Mouse (Mus musculus) heart, postnatal 0 days (tissue): ENCODE data around the gene Anpep. TPM values are rescaled to one million over a fixed set of nuclear protein-coding genes. Genes with fewer than 3 reads are reported as not detected.

Experiments used
- ATAC-seq: fragments of 200-750 bp; cut with Nextera tagmentation; 2 replicates; pipeline ENCODE4 v1.8.0; 2017; ENCODE audit warnings: low read depth, moderate number of reproducible peaks, moderate library complexity; ENCODE audit not compliant: insufficient read depth
- DNase-seq: peaks from one replicate; pipeline ENCODE4 v3.0.0-alpha.2; 2016; ENCODE audit warnings: low spot score
- H3K27ac ChIP-seq: fragments of 300-500 bp; sonication (generic); 2 replicates; pipeline ENCODE4 v1.5.1; 2014; ENCODE audit warnings: low read depth, mild to moderate bottlenecking
- H3K27me3 ChIP-seq: fragments of 300-500 bp; sonication (generic); 2 replicates; pipeline ENCODE4 v1.6.1; 2014; ENCODE audit warnings: low read length, mixed read lengths; ENCODE audit not compliant: control insufficient read depth, insufficient read depth
- H3K36me3 ChIP-seq: fragments of 300-500 bp; sonication (generic); replicated peaks from 2 replicates; pipeline ENCODE4 v1.6.1; 2014; ENCODE audit warnings: low read length, mixed read lengths; ENCODE audit not compliant: control insufficient read depth, insufficient read depth
- H3K4me1 ChIP-seq: fragments of 300-500 bp; sonication (generic); 2 replicates; pipeline ENCODE4 v1.6.1; 2014; ENCODE audit warnings: antibody characterized with exemption; ENCODE audit not compliant: control insufficient read depth, insufficient read depth
- H3K4me2 ChIP-seq: fragments of 300-500 bp; sonication (generic); 2 replicates; pipeline ENCODE4 v1.6.1; 2014; ENCODE audit warnings: low read depth, mild to moderate bottlenecking, low read length, moderate library complexity
- H3K4me3 ChIP-seq: fragments of 300-500 bp; sonication (generic); 2 replicates; pipeline ENCODE4 v1.5.1; 2014; ENCODE audit warnings: low read depth, low read length
- H3K9ac ChIP-seq: fragments of 300-500 bp; sonication (generic); replicated peaks from 2 replicates; pipeline ENCODE4 v1.6.1; 2014; ENCODE audit warnings: low read depth, low read length, mixed read lengths
- H3K9me3 ChIP-seq: fragments of 300-500 bp; sonication (generic); replicated peaks from 2 replicates; pipeline ENCODE4 v1.6.1; 2016; ENCODE audit warnings: low read length; ENCODE audit not compliant: control insufficient read depth
- CTCF ChIP-seq: IDR thresholded peaks from 2 replicates; pipeline ENCODE4 v1.5.1; 2016; ENCODE audit warnings: antibody characterized with exemption, control low read depth, low read depth
- EP300 ChIP-seq: IDR thresholded peaks from 2 replicates; pipeline ENCODE4 v1.6.1; 2016; ENCODE audit warnings: antibody characterized with exemption, low read depth
- WGBS: fragments of 180-500 bp; shearing (Covaris S2); extraction: QIAGEN DNeasy Blood & Tissue Kit; methylation state at CpG from one replicate; pipeline ENCODE4 v1.1.7; 2014; 5-methylcytosine and 5-hydroxymethylcytosine counted together
- polyA plus RNA-seq: library from polyadenylated mRNA; unstranded; fragments of >200 nt; fragmentation: Nextera tagmentation; extraction: Ambion mirVana; gene quantifications from 2 replicates; pipeline ENCODE4 v1.2.1, GENCODE M21; 2015
- total RNA-seq: library from RNA; depleted of rRNA; stranded (reverse); fragments of >200 nt; gene quantifications from 2 replicates; pipeline ENCODE4 v1.2.3, GENCODE M21; 2014; ENCODE audit warnings: low replicate concordance

The Anpep gene
- total and polyA plus RNA-seq, 2 experiments from 2014 or later = 6.9 to 15.6 TPM

DNA sequence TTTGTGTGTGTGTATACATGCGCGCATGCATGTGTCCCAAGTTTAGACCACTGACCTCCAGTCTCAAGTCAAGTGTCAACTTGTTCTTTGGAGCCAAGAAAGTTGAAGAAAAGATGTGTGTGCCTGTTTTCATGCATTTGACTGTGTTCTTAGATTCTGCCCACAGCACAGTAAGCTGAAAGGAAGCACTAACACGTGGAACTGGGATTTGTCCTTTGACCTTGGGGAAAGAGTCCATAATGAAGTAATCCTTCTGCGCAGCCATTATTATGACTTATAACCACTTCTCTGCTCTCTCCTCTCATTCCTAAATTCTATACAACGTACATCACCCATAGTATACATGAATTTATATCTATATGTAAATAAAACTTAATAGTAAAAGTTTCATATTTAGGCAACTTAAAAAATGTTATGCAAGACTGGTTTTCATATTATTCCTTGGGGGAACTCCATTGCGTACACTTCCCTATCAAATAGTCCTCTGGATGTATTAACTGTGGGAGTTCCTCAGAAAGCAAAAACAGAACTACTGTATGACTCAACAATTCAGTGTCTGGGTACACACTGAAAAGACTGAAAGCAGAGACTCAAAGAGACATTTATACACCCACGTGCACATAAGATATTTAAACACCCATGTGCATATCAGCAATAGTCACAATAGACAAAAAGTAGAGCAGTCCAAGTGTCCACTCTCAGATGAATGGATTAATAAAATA, 22.9 kb upstream of the Anpep start:
- ATAC-seq = no peak
- Histone ChIP-seq H3K4me1 (no peaks in the 10 kb centered on the region), H3K36me3 (peaks cover 20% of the 10 kb centered on the region), H3K9ac (no peak overlapping the region), H3K4me3 (no peak overlapping the region), H3K9me3 (no peaks in the 10 kb centered on the region), H3K27me3 (no peaks in the 10 kb centered on the region), H3K4me2 (no peak overlapping the region), H3K27ac (no peak overlapping the region)
- TF ChIP-seq CTCF (no peak), EP300 (no peak)
- WGBS = 81% methylated on average over 7 of the region's 7 CpGs
- no peak for DNase-seq

DNA sequence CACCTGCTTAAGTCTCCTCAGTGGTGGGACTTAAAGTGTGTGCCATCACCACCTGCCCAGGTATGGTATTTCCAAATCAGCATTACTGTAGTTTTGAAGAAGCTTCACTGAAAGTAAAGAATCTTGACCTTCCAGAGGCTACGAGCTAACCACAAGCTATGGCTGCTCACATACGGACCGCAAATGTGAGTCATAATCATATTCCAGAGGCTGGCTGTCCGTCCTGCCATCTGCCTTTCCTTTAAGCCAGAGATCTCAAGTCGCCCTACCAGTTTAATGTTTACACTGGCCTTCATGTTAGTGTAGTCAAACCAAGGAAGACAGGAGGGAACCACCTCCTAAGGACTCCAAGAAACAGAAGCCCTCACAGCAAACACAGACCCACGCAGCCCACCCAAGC, 21.0 kb upstream of the Anpep start:
- no peak overlapping the region for H3K4me3 ChIP-seq
- no peaks in the 10 kb centered on the region for H3K9me3 ChIP-seq
- no peak overlapping the region for H3K9ac ChIP-seq
- H3K27ac ChIP-seq = no peak overlapping the region
- 85% methylated on average over 6 of the region's 6 CpGs for WGBS
- H3K36me3 ChIP-seq = peaks cover 20% of the 10 kb centered on the region
- no peaks in the 10 kb centered on the region for H3K27me3 ChIP-seq
- ATAC-seq = no peak
- H3K4me1 ChIP-seq = no peaks in the 10 kb centered on the region
- no peak for DNase-seq
- no peak overlapping the region for H3K4me2 ChIP-seq
- TF ChIP-seq CTCF (no peak), EP300 (no peak)

GRCm38 (mm10) chr7:79880998-79881397, 20.1 kb upstream of the Anpep start:
- TF ChIP-seq CTCF (no peak), EP300 (no peak)
- ATAC-seq (no peak), DNase-seq (no peak)
- no peaks in the 10 kb centered on the region for H3K4me1 ChIP-seq
- no peak overlapping the region for H3K27ac ChIP-seq
- 34% methylated on average over 3 of the region's 3 CpGs for WGBS
- no peak overlapping the region for H3K9ac ChIP-seq
- peaks cover 20% of the 10 kb centered on the region for H3K36me3 ChIP-seq
- H3K4me2 ChIP-seq = no peak overlapping the region
- H3K9me3 ChIP-seq = no peaks in the 10 kb centered on the region
- H3K4me3 ChIP-seq = no peak overlapping the region
- no peaks in the 10 kb centered on the region for H3K27me3 ChIP-seq

DNA sequence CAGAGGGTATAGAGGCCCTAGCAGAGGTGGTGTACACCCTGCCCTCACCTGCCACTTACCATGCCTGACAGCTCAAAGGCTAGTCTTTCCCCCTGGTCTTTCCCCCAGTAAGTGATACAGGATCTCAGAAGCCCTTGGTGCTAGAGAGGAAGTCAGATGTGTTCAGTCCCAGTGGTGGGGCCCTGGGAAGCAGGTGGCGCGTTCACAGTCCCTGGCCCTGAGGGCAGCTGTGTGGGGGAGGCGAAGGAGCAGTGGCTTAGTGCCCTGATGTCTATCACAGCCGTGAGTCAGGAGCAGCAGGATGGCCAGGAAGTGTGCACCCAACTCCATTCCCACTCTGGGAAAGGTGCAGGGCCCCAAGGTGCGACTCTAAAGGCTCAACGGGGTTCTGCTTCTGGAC, 19.2 kb upstream of the Anpep start:
- TF ChIP-seq EP300 (no peak), CTCF (no peak)
- 79% methylated on average over 6 of the region's 6 CpGs for WGBS

GRCm38 (mm10) chr7:79878455-79879025, 17.7 kb upstream of the Anpep start:
- no peak for DNase-seq
- H3K9me3 ChIP-seq = no peaks in the 10 kb centered on the region
- 74% methylated on average over 2 of the region's 2 CpGs for WGBS
- no peak overlapping the region for H3K9ac ChIP-seq
- H3K4me3 ChIP-seq = no peak overlapping the region
- H3K27me3 ChIP-seq = no peaks in the 10 kb centered on the region
- TF ChIP-seq EP300 (no peak), CTCF (no peak)
- ATAC-seq = no peak
- no peak overlapping the region for H3K27ac ChIP-seq
- H3K4me1 ChIP-seq = no peaks in the 10 kb centered on the region
- H3K36me3 ChIP-seq = peaks cover 20% of the 10 kb centered on the region
- H3K4me2 ChIP-seq = no peak overlapping the region

More for the DNA sequence above, 19.2 kb upstream of the Anpep start:
- H3K36me3 ChIP-seq = peaks cover 20% of the 10 kb centered on the region
- no peak overlapping the region for H3K4me3 ChIP-seq
- H3K9me3 ChIP-seq = no peaks in the 10 kb centered on the region
- ATAC-seq (no peak), DNase-seq (no peak)
- H3K4me2 ChIP-seq = no peak overlapping the region
- no peak overlapping the region for H3K27ac ChIP-seq
- no peaks in the 10 kb centered on the region for H3K4me1 ChIP-seq
- H3K27me3 ChIP-seq = no peaks in the 10 kb centered on the region
- no peak overlapping the region for H3K9ac ChIP-seq

DNA sequence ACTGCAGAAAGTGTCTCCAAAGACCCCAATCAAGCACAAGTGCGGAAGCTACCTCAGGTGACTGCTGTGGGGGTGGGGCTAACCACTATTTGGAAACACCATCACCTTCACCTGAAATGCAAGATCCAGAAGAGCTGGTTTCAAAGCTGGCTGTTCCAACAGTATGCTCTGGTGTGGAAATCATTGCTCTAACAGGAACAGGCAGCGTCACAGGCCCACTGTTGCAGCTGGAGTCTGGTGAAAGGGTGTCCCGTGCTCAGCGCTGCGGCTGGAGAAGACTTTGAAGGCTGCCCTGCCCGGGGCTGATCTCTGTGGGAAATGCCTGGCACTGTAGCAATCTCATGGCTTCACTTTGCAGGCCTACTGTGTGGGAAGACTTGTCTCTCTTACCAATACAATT, 12.5 kb upstream of the Anpep start:
- no peak overlapping the region for H3K9ac ChIP-seq
- no peaks in the 10 kb centered on the region for H3K9me3 ChIP-seq
- H3K4me2 ChIP-seq = no peak overlapping the region
- TF ChIP-seq EP300 (no peak), CTCF (no peak)
- no peaks in the 10 kb centered on the region for H3K27me3 ChIP-seq
- DNase-seq (no peak), ATAC-seq (no peak)
- H3K4me3 ChIP-seq = no peak overlapping the region
- no peak overlapping the region for H3K27ac ChIP-seq
- H3K36me3 ChIP-seq = no peaks in the 10 kb centered on the region
- no peaks in the 10 kb centered on the region for H3K4me1 ChIP-seq
- 79% methylated on average over 6 of the region's 6 CpGs for WGBS
